Mouse (Mus musculus) kidney, adult 11 months (tissue): ENCODE results near the gene Rgl2.
"Not testable (repeated sequence)": the region's sequence is repeated elsewhere in the genome, so short reads cannot be mapped to it uniquely, and the experiment has no call there.

Source experiments
- DNase-seq: peaks from one replicate; pipeline ENCODE4 v3.0.0; 2022

Gene Rgl2

DNA sequence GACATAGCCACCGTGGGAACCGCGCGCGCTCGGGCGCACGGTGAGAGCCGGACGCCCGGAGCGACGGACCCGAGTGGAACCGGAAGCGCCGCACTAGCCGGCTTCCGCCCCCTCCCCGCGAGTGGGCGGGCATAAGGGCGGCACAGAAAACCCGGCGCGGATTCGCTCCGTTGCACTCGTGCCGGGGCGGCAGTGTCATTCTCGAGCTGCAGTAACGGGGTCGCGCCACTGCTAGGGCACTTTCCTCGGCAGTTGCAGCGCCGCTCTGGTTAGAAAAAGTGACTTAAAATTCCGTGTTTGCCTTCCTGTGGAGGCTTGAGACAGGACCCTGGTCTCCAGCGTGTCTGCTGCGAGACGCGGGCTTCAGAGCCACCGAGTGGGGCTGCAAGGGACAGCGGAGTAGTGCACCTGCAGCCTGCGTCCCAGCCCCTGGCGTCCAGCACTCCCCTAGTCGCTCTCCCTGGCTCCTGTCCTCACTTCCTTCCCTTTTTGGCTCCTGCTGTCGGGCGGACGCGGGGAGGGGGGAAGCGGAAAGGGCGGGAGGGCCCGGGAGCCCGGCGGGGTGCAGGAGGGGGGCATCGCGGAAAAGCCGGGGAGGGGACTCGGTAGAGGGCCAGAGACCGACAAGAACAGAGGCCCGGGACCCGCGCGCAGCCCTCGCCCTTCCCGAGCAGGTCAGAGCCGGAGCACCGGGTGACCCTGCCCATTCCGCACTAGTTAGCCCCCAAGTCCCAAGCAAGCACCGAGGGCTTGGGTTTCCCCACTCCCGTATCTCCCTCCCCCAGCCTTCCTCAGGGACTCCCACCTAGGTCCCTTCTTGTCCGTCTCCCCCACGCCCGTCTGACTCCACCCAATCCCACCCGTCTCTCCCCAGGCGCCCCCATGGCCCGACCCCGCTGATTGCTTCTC is at the start of gene Rgl2:
TSS of gene Rgl2 (plus strand) at position 173 of the 909 bp plus-strand sequence.
- DNase-seq, result peak; percentile 84

DNA sequence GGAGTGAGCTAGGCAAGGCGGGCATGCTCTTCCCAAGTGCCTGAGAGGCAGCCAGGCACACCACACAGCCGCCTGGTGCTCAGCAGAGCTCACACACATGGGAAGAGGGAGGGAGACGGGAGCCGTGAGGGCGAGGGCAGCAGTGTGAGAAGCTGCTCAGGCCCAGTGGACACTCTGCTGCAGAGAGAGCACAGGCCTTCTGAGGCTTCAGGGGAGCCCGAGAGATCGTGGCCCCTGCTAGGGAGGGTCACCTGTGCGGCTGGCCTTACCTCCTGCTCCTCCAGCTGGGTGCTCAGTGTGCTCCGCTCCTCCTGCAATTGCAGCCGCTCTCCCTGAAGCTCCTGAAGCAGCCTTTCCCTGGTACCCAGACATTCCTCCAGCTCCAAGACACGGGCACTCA is 45.0 kb upstream of the Rgl2 start:
- not testable (repeated sequence) for DNase-seq

GRCm38 (mm10) chr17:33887802-33888201 is 41.5 kb upstream of the Rgl2 start:
- DNase-seq, result peak; percentile 44

GRCm38 (mm10) chr17:33888230-33888629 is 41.1 kb upstream of the Rgl2 start:
- not testable (repeated sequence) for DNase-seq

DNA sequence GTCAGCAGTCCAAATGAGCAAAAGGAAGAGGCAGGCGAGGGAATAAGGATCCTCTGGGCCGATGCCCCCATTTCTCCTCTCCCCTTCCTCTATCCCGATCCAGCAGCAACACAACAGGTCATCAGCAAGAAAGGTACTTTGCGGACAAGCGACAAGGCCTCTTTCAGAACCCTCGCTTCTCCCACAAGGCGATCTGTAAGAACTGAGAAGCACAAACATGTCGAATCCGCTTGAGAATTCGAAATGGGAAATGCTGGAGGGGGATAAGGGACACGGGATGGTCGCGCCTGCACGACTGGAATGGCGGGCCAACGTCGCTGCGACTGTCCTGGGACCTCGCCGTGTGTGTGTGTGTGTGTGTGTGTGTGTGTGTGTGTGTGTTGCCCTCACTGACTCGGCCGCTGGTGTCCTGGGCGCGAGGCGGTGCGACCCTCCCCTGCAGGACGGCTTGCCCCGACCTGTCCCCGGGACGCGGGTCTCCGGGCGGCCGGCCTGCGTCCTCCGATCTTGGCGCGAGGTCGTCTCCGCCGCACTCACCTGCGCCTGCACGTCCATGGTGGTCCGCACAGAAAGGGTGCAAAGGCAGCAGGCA is 39.3 kb upstream of the Rgl2 start:
- DNase-seq, result not testable (repeated sequence)

- DNase-seq, result peak; percentile 100
Observed at GRCm38 (mm10) chr17:33890533-33891059, 38.7 kb upstream of the Rgl2 start, which contains the start of gene Kifc1. Gene Kifc1 (minus strand): TSS chr17:33890661.

DNA sequence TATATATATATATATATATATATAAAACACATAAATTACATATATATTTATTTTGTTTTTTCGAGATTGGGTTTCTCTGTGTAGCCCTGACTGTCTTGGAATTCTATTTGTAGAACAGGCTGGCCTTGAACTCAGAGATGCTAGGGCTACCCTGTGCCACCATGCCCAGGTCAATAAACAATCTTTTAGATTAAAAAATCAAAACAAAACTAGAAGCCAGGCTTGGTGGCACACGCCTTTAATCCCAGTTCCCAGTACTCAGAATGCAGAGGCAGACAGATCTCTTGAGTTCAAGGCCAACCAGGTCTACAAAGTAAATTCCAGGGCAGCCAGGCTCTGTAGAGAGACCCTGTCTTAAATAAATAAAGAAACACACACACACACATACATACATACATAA is 38.0 kb upstream of the Rgl2 start:
- DNase-seq, result no peak

DNA sequence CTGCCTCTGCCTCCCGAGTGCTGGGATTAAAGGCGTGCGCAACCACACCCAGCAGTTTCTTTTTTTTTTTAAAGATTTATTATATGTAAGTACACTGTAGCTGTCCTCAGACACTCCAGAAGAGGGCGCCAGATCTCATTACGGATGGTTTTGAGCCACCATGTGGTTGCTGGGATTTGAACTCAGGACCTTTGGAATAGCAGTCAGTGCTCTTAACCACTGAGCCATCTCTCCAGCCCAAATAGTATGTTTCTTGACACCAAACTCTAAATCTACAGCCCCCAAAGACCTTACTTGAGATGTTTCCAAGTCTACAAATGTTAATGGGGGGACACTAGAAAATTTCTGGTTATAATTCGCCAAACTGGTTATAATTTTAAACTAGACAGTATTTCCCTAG is 37.5 kb upstream of the Rgl2 start:
- not testable (repeated sequence) for DNase-seq

GRCm38 (mm10) chr17:33892429-33892828 is 36.9 kb upstream of the Rgl2 start:
- no peak for DNase-seq

DNA sequence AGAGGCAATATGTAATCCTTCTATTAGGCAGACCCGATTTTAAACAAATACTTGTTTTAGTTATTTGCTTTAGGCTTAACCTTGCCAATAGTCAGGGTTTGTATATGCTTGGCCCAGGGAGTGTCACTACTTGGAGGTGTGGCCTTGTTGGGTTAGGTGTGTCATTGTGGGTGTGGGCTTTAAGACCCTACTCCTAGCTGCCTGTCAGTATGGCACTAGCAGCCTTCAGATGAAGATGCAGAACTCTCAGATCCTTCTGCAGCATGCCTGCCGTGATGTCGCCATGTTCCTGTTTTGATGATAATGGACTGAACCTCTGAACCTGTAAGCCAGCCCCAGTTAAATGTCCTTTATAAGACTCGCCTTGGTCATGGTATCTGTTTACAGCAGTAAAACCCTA is 36.3 kb upstream of the Rgl2 start:
- not testable (repeated sequence) for DNase-seq

- DNase-seq, result no peak
Observed at GRCm38 (mm10) chr17:33897114-33897794, 32.1 kb upstream of the Rgl2 start.

- not testable (repeated sequence) for DNase-seq
Observed at GRCm38 (mm10) chr17:33898193-33898592, 31.1 kb upstream of the Rgl2 start.

DNA sequence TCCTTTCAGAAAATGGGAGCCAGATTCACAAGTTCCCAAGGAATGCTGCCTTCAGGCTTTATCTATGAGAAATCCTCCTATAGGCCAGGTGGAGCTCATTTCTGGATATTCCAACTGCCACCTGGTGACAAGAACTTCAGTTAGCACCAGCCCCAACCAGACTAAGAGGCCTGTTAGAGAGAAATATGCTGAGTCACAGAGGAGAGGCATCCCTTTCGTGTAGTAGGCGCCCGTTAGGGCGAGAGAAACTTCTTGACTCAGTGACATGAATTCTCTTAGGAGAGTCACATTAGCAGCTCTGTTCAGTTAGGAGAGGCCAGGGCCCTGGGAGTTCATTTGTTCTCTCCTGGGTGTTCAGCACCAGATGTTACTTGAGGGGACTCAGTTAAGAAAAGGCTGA is 29.7 kb upstream of the Rgl2 start:
- no peak for DNase-seq

DNA sequence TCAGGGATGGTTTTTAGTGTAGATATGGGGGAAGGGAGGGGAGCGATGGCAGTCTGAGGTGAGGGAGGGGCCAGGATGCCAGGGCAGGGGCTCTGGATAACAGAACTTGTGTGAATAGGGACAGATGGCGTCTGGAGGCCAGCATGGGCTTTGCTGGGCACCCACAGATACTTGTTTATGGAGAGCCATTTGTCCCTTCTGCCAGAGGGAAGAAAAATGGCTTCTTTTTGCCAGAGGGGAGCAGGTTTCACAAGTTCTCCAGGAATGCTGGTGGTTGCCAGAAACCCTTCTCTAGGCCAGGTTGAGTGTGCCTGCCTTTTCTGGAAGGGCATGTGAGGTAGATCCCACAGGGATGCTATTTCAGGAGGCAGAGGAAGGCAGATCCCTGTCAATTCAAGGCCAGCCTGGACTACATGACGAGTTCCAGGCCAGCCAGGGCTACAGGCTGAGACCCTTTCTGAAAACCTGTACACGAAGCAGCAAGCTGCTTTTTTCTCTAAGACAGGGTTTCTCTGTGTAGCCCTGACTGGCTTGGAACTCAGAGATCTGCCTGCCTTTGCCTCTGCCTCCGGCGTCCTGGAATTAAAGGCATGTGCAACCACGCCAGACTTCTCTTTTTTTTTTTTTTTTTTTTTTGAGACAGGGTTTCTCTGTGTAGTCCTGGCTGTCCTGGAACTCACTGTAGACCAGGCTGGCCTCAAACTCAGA is 28.9 kb upstream of the Rgl2 start:
- DNase-seq, result no peak

GRCm38 (mm10) chr17:33900989-33901314 is 28.4 kb upstream of the Rgl2 start:
- DNase-seq, result no peak

DNA sequence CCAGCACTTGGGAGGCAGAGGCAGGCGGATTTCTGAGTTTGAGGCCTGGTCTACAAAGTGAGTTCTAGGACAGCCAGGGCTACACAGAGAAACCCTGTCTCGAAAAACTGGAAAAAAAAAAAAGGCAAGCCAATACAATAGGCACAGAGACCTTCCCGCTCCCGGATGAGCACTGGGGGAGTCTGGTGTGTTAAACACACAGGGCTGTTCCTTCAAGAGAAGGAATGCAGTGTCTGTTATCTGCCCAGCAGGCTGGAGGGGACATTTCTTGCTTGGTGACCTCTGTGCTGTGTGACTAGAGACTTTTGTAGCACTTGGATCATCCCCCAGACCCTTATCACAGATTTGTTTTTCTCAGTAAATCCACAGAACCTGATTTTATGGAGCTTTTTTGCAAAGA is 27.7 kb upstream of the Rgl2 start:
- no peak for DNase-seq

GRCm38 (mm10) chr17:33902079-33902478 is 27.3 kb upstream of the Rgl2 start:
- no peak for DNase-seq

DNA sequence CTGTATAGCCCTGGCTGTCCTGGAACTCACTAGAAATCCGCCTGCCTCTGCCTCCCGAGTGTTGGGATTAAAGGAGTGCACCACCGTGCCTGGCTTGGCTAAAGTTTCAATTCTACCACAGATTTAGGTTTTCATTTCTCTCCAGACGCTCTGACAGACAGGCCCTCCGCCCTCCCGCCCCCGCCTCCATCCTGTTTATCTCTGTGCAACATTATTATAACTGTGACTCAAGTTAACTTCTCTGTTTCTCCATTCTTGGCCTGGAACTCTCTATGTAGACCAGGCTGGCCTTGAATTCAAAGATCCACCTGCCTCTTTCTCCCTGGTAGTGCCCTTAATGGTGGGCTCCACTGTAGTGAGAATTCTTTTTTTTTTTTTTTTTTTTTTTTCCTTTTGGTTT is 26.9 kb upstream of the Rgl2 start:
- no peak for DNase-seq

- not testable (repeated sequence) for DNase-seq
Observed at GRCm38 (mm10) chr17:33903911-33904651, 25.3 kb upstream of the Rgl2 start.

DNA sequence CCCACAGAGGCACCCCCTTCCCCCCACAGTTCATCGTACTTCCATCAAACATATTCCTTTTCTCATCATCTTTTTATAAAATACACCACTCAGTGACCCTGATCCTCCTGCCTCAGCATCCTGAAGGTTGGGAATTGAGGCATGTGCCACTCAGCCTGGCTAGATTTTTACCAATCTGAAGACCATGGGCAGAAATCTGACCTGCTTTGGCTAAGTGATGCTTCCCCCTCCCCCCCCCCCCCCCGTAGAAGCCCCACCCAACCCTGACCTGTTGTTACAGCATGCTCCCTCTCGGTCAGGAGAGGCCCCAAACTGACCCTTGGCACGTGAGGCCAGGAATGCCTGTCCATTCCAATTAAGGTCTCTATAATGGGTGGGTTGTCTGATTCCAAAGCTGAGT is 24.5 kb upstream of the Rgl2 start, which contains the start of gene Platr17:
TSS of gene Platr17 (plus strand) at position 301 of the 400 bp plus-strand sequence.
- DNase-seq, result not testable (repeated sequence)

DNA sequence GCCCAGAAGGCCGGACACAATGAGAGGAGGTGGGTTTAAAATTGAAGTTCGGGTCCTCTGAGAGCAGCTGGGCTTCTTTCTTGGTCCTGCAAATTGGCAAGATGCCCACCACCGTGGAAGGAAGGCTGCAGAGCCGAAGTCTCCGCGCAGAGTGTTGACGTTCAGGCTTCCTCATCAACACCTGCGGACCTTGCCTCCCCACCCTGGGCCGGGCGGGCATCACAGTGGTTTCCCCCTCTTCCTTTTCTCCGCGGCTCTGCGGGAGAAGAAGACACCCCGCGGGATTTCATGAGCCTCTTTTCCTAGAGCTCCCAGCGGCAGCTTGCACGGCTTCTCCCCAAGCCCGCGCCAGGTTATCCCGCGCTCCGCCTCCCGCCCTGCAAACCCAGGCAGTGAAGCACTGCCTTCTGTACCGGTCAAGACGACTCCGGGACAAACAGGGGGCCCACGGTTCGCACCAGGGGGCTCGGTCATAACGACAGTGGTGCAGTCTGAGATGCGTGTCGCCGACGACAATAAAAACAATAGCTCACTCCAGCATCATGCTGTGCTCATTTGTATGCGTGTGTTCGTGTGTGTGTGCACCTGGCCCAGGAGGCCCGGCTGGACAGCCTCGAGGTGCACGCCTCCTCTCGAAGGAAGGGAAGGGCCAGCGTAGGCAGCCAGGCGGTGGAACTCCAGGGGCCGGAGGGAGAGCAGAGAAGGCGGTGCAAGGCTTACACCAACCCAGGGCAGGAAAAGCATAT is 20.8 kb upstream of the Rgl2 start:
- DNase-seq, result no peak
